Mouse (Mus musculus) CD4-positive, CD25-positive, alpha-beta regulatory T cell, adult 4 months (primary cell): ENCODE data around the gene Ttc41. TPM values are rescaled to one million over a fixed set of nuclear protein-coding genes. Genes with fewer than 3 reads are reported as not detected.

Experiments used
- ATAC-seq: one replicate; pipeline ENCODE4 v1.8.0; 2017
- polyA plus RNA-seq, 2 experiments: library from polyadenylated mRNA; unstranded; fragments of 100-300 nt; shearing (Covaris generic); gene quantifications; one replicate each; pipeline ENCODE4 v1.2.1; 2017

Ttc41 gene
- polyA plus RNA-seq, 2 experiments from 2014 or later: 1.4 to 1.5 TPM

GRCm38 (mm10) chr10:86784126-86784675 is 78.6 kb downstream of the Ttc41 start:
- no peak for ATAC-seq

DNA sequence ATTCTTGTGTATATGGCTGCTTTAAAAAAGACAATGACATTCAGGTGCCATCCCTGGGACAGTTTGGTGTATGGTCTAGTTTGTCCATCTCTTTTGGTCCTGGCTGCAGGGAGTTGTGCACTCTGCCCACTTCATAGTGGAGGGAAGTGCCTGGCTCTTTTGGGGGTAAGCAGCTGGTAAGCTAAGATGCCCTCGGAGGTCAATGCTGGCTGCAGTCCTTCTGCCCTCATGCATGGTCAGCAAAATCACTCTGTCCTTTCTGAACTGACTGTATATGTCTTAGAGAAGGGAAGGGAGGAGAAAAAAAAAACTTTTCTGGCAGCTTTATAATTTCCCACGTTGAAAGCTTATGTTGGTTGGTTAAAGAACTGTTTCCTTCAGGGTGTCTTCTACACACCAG is 79.8 kb downstream of the Ttc41 start:
- no peak for ATAC-seq

- ATAC-seq: no peak
Observed at GRCm38 (mm10) chr10:86786083-86786482, 80.5 kb downstream of the Ttc41 start.

- ATAC-seq: no peak
Observed at GRCm38 (mm10) chr10:86788193-86788592, 82.6 kb downstream of the Ttc41 start.

GRCm38 (mm10) chr10:86789146-86789672 is 83.6 kb downstream of the Ttc41 start:
- no peak for ATAC-seq

- ATAC-seq: no peak
Observed at GRCm38 (mm10) chr10:86791507-86792184, 86.0 kb downstream of the Ttc41 start.

GRCm38 (mm10) chr10:86793509-86793951 is 87.9 kb downstream of the Ttc41 start:
- no peak for ATAC-seq

DNA sequence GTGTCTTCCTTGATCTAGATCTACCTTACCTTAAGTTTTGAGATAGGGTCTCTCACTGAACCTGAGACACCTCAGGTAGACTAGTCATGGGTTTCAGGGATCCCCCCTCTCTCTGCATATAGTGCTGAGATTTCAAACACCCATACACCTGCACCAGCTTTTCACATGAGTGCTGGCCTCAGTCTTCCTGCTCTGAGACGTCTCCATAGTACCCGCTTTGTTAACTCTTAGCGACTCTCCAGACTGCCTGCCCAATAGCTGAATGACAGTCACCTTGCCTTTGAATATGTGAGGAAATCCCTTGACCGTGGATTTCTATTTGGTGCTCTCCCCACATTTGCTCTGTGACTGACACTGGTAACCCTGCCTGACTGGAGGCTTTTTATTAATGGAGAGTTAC is 88.6 kb downstream of the Ttc41 start:
- peak; percentile 35 for ATAC-seq

DNA sequence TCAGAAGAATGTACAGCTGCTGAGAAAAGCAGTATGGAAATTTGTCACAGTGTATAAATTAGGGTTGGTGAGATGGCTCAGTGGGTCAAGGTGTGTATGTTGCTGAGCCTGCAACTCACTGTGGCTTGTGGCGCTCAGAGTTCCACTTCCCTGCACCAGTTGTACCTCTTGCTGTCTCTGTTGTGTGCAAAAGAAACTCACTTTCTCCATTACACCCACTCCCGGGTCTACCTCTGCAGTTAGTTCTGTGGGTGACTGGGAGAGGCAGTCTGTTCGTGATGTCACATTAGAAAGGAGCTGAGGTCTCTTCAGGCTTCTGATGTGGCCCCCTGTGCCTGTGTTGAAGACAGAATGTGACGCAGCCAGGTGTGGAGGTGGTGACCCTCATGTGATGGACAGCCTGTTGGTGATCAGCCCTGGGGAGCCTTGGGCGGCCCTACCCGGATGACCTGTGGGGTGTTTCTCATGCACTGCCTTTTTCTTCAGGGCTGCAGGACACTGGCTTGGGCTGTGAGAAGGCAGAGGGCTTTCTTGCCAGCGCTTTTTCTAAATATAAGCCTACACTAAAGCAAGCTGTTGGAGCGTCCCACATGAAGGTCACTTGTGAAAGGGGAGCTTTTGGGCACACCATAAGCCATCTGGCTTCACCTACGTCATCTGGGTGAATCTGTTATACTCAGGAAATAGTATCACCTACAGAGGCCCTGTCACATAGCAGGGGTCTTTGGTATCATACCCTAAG is 89.4 kb downstream of the Ttc41 start:
- peak; percentile 56 for ATAC-seq

- ATAC-seq: no peak
Observed at GRCm38 (mm10) chr10:86796073-86796741, 90.6 kb downstream of the Ttc41 start.

DNA sequence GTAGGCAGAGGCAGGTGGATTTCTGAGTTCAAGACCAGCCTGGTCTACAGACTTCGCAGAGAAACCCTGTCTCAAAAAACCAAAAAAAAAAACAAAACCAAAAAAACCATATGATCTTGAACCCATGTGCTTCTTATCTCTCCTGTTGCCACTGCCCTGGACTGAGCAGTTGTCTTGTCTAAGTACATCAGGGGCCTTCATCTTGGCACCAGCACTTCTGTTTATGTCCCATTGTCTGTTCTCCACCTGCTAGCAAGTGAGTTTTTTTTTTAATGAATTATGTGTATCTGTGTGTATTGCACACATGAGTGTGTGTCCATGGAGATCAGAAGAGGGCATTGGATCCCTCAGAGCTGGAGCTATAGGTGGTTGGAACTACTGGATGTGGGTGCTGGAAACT is 101.8 kb downstream of the Ttc41 start:
- no peak for ATAC-seq

- ATAC-seq: no peak
Observed at GRCm38 (mm10) chr10:86808013-86808758, 102.6 kb downstream of the Ttc41 start.

GRCm38 (mm10) chr10:86810000-86810399 is 104.4 kb downstream of the Ttc41 start:
- ATAC-seq: peak; percentile 43

DNA sequence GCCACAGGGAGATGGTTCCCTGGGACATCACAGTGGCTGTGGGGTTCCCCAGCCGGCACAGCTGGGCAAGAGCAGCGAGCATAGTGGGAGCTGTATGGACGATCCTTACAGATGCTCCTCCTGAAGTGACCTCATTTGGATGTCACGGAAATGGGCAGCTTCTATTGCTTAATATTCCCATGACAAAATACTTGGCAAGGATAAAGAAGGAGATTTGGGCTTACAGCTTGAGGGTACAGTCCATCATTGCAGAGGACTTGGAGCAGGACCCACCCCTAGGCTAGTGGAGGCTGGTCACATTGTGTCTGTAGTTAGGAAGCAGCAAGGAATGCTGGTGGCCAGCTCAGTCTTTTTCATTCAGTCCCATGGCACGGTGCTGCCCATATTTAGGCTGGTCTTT is 105.0 kb downstream of the Ttc41 start:
- ATAC-seq: no peak

GRCm38 (mm10) chr10:86814292-86815131 is 108.9 kb downstream of the Ttc41 start:
- ATAC-seq: no peak

GRCm38 (mm10) chr10:86815133-86815532 is 109.5 kb downstream of the Ttc41 start:
- ATAC-seq: no peak

GRCm38 (mm10) chr10:86819649-86820165 is 114.1 kb downstream of the Ttc41 start:
- ATAC-seq: no peak

DNA sequence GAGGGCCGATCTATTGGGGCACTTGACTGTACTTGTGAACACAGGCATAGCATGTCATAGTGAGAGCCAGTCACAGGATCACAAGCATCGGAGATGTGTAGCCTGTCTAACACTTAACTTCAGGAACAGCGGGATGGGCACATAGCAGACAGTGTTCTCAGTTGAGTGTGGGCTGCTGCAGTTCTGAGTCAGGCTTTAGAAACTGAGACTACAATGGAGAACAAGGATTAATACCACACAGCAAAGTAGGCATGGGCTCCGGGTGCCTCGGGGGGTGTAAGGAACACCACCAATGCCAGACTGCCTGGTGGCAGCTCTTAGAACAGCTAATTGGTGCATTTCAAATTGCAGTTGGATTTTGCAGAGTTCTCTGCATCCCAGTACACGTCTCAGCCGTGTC is 115.4 kb downstream of the Ttc41 start:
- no peak for ATAC-seq

DNA sequence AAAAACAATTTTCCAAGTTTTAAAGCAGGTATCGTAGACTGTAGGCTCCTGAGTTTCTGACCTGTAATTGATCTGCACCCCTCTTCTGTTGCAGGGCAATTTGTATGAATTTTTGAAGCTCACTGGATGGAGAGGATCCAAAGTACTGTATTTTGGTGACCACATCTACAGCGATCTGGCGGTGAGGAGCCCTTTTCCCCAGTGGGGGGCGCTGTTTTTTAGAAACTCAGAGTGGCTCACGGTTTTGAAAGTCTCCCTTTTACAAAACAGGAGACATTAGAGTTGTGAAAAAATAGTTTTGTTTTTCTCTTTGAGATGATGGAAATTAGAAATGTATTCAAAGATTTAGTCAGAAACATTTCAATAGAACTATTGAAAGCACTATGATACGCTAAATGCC is 118.5 kb downstream of the Ttc41 start:
- no peak for ATAC-seq

DNA sequence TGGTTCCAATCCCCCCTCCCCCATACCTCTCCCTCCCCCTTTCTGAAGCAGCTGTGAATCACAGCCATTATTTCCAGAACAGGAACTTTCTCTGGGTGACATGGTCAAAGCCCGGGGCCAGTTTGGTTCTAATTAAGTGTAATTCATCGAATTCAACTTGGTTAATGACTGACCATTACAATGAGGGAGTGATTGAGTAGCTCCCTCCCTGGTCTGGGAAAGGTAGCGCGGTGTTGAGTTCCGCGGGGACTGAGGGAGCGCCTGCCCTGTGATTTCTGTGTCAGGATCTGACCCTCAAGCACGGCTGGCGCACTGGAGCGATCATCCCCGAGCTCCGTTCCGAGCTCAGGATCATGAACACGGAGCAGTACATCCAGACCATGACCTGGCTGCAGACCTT is 119.3 kb downstream of the Ttc41 start:
- no peak for ATAC-seq

DNA sequence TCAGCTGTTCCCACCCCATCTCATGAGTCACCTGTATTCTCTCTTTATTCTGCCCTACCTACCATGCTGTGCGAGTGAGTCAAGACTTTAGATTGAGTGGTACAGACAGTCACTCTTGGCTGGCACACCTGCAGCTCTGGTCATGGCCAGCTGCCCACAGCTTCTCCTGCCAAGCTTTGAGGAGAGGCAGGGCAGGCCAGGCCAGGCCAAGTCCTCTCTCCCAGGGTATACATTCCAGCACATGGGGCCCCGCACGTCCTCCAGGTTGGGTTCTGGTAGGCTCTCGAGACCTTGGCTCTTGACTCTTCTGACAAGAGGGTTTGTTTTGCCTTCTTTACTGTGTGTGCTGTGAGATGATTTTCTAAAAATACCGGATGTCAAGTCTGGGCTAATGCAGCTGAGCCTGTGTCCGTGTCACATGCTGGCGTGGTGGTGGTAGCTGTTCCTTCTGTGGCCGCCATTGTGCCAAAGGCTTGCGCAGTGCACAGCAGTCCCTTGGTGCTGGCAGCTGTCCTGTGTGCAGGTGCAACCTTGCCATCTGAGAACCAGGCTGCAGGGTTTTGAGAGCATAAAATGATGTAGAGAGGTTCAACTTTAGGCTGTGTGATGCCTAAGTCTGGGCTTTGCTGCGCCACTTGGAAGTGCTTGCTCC is 120.4 kb downstream of the Ttc41 start:
- no peak for ATAC-seq
